Mouse (Mus musculus): Measurements from ENCODE around the gene Relch. TPM values are rescaled to one million over a fixed set of nuclear protein-coding genes. Genes with fewer than 3 reads are reported as not detected.

Gene Relch
- polyA plus RNA-seq, 1 experiment = 21.0 TPM

DNA sequence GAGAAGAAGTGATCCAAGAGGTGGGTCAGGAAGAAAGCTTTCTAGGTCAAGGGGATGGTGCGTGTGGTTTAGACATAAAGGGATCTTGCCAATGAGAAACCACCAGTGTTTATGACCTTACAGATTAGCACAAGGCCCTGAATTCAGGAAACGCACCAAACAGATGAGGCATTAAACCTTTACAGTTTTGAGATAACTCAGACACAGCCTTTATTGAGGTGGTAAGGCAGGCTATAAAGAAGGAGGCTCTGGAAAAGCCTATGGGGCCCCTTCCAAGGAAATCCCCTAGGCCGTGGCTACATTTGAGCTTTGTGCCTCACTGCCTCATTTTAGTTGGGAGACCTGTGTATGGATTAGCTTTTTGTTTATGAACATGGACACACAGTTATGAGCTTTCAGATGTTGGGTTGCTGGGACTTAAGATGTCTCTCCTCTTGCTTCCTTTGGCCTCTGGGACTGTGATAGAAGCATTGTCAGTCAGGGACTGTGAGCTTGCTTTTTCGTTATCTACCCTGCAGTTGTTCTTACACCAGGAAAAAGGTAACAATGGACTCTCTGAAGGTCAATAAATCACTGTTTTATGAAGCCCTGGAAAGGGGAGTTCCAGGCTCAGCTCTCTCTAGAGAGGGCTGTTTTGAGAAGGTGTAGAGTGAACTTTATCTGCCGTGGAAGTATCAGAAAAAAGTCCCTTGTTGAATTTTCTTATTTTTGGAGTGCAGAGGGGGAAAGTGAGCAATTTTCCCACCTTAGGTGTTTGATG lies 120.8 kb downstream of the Relch start:
- WGBS = 54% methylated on average over 5 of the region's 5 CpGs
- TF ChIP-seq POLR2A (IDR thresholded peaks at IDR 0.05; ENCODE audit: borderline replicate concordance, extremely low read depth, low read depth, low read length) = no peak
- no peak for TF ChIP-seq CTCF (IDR thresholded peaks at IDR 0.05; ENCODE audit: insufficient read depth, low read length)
- DNase-seq = no peak
- Histone ChIP-seq H3K4me3 (replicated peaks; ENCODE audit: extremely low read depth, low read depth, low read length) (no peak overlapping the region), H3K4me1 (ENCODE audit: control insufficient read depth, insufficient read depth, low read length) (peaks cover 2% of the 10 kb centered on the region; the same call in 1 of the 2 replicates)

DNA sequence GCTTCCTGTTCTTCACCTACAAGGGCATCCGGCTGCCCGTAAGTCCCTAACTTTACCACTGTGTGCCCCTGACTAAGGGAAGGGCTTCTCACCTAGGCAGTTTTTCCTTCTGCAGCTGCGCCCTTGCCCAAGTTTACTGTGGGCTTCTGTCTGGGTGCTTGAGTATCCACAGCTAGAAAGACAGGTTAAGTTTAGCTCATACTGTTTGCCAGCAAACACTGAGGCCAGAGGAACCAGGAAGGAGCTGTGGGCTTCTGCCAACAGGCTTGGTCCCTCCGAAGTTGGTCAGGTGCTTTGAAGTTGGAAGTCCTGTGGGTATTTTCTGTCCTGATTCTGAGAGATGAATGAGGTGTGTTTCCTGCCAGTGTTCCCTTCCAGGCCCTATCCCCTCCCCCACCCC lies 121.5 kb downstream of the Relch start:
- WGBS = 22% methylated on average over 4 of the region's 4 CpGs
- peak; percentile 25 for DNase-seq
- H3K4me3 ChIP-seq (replicated peaks; ENCODE audit: extremely low read depth, low read depth, low read length) = no peak overlapping the region
- 0 out of 2 replicates have a peak, but pooled peaks cover 2% of the 10 kb centered on the region for H3K4me1 ChIP-seq (ENCODE audit: control insufficient read depth, insufficient read depth, low read length)
- TF ChIP-seq CTCF (IDR thresholded peaks at IDR 0.05; ENCODE audit: insufficient read depth, low read length) (no peak), POLR2A (IDR thresholded peaks at IDR 0.05; ENCODE audit: borderline replicate concordance, extremely low read depth, low read depth, low read length) (no peak)

- WGBS = 41% methylated on average over 6 of the region's 6 CpGs
- 0 out of 2 replicates have a peak, but pooled peaks cover 2% of the 10 kb centered on the region for H3K4me1 ChIP-seq (ENCODE audit: control insufficient read depth, insufficient read depth, low read length)
- DNase-seq = no peak
- TF ChIP-seq POLR2A (IDR thresholded peaks at IDR 0.05; ENCODE audit: borderline replicate concordance, extremely low read depth, low read depth, low read length) (no peak), CTCF (IDR thresholded peaks at IDR 0.05; ENCODE audit: insufficient read depth, low read length) (no peak)
- H3K4me3 ChIP-seq (replicated peaks; ENCODE audit: extremely low read depth, low read depth, low read length) = no peak overlapping the region
Observed at GRCm38 (mm10) chr1:105786731-105787357, 123.2 kb downstream of the Relch start.

GRCm38 (mm10) chr1:105790103-105790502 lies 126.4 kb downstream of the Relch start:
- DNase-seq = no peak
- Histone ChIP-seq H3K4me3 (replicated peaks; ENCODE audit: extremely low read depth, low read depth, low read length) (no peak overlapping the region), H3K4me1 (ENCODE audit: control insufficient read depth, insufficient read depth, low read length) (0 out of 2 replicates have a peak, but pooled peaks cover 2% of the 10 kb centered on the region)
- WGBS = 52% methylated on average over 3 of the region's 3 CpGs
- TF ChIP-seq CTCF (IDR thresholded peaks at IDR 0.05; ENCODE audit: insufficient read depth, low read length) (no peak), POLR2A (IDR thresholded peaks at IDR 0.05; ENCODE audit: borderline replicate concordance, extremely low read depth, low read depth, low read length) (no peak)

GRCm38 (mm10) chr1:105794670-105795069 lies 131.0 kb downstream of the Relch start:
- H3K4me1 ChIP-seq (ENCODE audit: control insufficient read depth, insufficient read depth, low read length) = no peaks in the 10 kb centered on the region
- 89% methylated on average over 6 of the region's 6 CpGs for WGBS
- TF ChIP-seq POLR2A (IDR thresholded peaks at IDR 0.05; ENCODE audit: borderline replicate concordance, extremely low read depth, low read depth, low read length) (no peak), CTCF (IDR thresholded peaks at IDR 0.05; ENCODE audit: insufficient read depth, low read length) (no peak)
- H3K4me3 ChIP-seq (replicated peaks; ENCODE audit: extremely low read depth, low read depth, low read length) = no peak overlapping the region
- no peak for DNase-seq

DNA sequence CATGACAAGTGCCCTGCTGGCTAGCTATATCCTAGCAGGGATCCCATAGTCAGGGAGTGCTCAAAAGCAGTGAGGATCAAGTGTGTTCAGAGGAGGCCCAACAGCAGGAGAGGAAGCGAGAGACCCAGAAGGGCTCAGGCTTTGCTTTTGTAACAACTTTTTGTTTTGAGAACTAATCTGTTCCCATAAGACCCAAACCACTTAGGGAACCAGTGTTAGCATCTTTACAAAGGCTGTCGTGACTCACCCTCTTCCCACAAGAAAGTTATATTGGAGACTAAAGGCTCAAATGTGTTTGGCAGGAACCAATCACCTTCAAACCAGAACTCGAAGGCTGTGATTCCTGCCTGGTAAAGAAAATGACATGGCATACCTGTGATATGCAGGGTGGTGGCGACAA lies 132.0 kb downstream of the Relch start:
- no peak overlapping the region for H3K4me3 ChIP-seq (replicated peaks; ENCODE audit: extremely low read depth, low read depth, low read length)
- TF ChIP-seq POLR2A (IDR thresholded peaks at IDR 0.05; ENCODE audit: borderline replicate concordance, extremely low read depth, low read depth, low read length) (no peak), CTCF (IDR thresholded peaks at IDR 0.05; ENCODE audit: insufficient read depth, low read length) (no peak)
- no peak for DNase-seq
- no peaks in the 10 kb centered on the region for H3K4me1 ChIP-seq (ENCODE audit: control insufficient read depth, insufficient read depth, low read length)
- WGBS = 90% methylated on average over 4 of the region's 4 CpGs

DNA sequence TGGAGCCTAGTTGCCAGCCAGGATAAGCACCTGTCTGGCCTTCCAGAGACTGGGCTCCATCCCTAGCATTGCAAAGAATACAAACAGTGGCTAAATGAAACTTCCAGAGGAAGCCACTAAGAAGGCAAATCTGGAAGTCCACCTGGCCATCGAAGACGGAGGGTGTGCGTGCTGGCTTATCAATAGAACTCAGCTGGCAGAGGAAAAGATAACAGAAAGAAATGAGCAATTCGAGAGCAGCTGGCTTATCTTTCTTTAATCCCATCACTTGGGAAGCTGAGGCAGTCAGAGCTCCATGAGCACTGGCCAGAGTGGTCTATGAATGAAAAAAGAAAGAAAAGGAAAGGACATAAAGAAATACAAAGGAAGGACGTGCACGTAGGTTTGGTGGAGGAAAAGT lies 136.9 kb downstream of the Relch start:
- no peak overlapping the region for H3K4me3 ChIP-seq (replicated peaks; ENCODE audit: extremely low read depth, low read depth, low read length)
- TF ChIP-seq POLR2A (IDR thresholded peaks at IDR 0.05; ENCODE audit: borderline replicate concordance, extremely low read depth, low read depth, low read length) = no peak
- TF ChIP-seq CTCF (IDR thresholded peaks at IDR 0.05; ENCODE audit: insufficient read depth, low read length) = no peak
- WGBS = 87% methylated on average over 6 of the region's 6 CpGs
- no peak for DNase-seq
- no peaks in the 10 kb centered on the region for H3K4me1 ChIP-seq (ENCODE audit: control insufficient read depth, insufficient read depth, low read length)

DNA sequence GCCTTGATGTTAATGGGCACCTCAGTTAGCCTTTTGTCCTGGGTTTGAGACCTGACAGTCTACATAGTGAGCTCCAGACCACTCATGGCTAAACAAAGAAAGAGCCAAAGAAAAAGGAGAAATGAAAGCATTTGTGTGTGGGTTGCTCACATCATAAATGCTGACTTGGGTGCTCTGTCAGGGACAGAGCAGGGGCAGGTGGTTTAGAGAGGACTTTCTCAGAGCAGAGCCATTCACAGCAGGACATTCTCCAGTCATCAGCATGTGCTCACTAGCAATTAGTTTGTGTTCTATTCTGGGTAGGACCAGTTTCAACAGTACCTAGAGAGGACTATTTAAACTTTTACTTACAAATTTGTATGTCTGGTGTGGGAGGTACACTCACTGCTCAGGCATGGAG lies 137.6 kb downstream of the Relch start:
- Histone ChIP-seq H3K4me1 (ENCODE audit: control insufficient read depth, insufficient read depth, low read length) (no peaks in the 10 kb centered on the region), H3K4me3 (replicated peaks; ENCODE audit: extremely low read depth, low read depth, low read length) (no peak overlapping the region)
- DNase-seq = no peak
- TF ChIP-seq CTCF (IDR thresholded peaks at IDR 0.05; ENCODE audit: insufficient read depth, low read length) = no peak
- TF ChIP-seq POLR2A (IDR thresholded peaks at IDR 0.05; ENCODE audit: borderline replicate concordance, extremely low read depth, low read depth, low read length) = no peak

GRCm38 (mm10) chr1:105802941-105803340 lies 139.3 kb downstream of the Relch start:
- WGBS = 34% methylated on average over 6 of the region's 6 CpGs

DNA sequence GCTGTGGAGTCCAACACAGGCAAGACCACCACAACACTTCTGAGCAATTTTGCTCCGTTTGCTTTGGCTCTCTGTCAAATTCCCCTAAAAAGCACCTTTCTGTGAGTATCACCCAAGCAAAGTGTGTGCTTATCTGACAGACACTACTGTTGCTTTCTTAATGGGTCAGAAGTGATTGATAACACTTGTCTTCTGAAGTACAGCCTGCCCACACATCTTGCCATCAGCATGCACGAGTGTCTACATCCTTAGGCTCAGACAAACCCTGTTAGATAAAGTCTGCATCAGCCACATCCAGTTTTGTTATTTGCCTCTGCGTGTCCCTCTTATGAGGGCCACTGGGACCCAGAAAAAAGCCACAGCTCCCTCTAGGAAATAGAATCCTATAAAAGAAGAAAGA lies 140.6 kb downstream of the Relch start:
- TF ChIP-seq POLR2A (IDR thresholded peaks at IDR 0.05; ENCODE audit: borderline replicate concordance, extremely low read depth, low read depth, low read length) (no peak), CTCF (IDR thresholded peaks at IDR 0.05; ENCODE audit: insufficient read depth, low read length) (no peak)
- Histone ChIP-seq H3K4me3 (replicated peaks; ENCODE audit: extremely low read depth, low read depth, low read length) (no peak overlapping the region), H3K4me1 (ENCODE audit: control insufficient read depth, insufficient read depth, low read length) (no peaks in the 10 kb centered on the region)
- no peak for DNase-seq
- WGBS = 60% methylated on average over 3 of the region's 3 CpGs

More at GRCm38 (mm10) chr1:105802941-105803340, 139.3 kb downstream of the Relch start:
- TF ChIP-seq CTCF (IDR thresholded peaks at IDR 0.05; ENCODE audit: insufficient read depth, low read length) (no peak), POLR2A (IDR thresholded peaks at IDR 0.05; ENCODE audit: borderline replicate concordance, extremely low read depth, low read depth, low read length) (no peak)
- no peaks in the 10 kb centered on the region for H3K4me1 ChIP-seq (ENCODE audit: control insufficient read depth, insufficient read depth, low read length)
- H3K4me3 ChIP-seq (replicated peaks; ENCODE audit: extremely low read depth, low read depth, low read length) = no peak overlapping the region
- DNase-seq = no peak

Other genes starting within 250 kb of the Relch start
- gene Pign, start 184 bp upstream of the Relch start, polyA plus RNA-seq (2012; rRNA removed) = 16.5 and 27.6 TPM in 2 replicates
- gene Tnfrsf11a, start 116.9 kb downstream of the Relch start, polyA plus RNA-seq (2012; rRNA removed) = 4.3 TPM in 2 replicates

Data from lung, adult 2 months (tissue).